Mouse (Mus musculus): ENCODE measurements at regions not wholly inside any gene's neighbourhood (a gene's known extent, or its start where the extent isn't known, plus 50 kb on each side); places are given as distances from the start of the nearest gene placed in this dataset.

GRCm38 (mm10) chr10:108072211-108072610 lies 89.8 kb upstream of the Ppp1r12a start:
- TF ChIP-seq CTCF (IDR thresholded peaks at IDR 0.05; ENCODE audit: control insufficient read depth, insufficient read depth, insufficient read length) (no peak), CEBPB (IDR thresholded peaks at IDR 0.05; ENCODE audit: low read depth) (no peak)

All from C2C12 (cell line).